In the genomic region with DNA sequence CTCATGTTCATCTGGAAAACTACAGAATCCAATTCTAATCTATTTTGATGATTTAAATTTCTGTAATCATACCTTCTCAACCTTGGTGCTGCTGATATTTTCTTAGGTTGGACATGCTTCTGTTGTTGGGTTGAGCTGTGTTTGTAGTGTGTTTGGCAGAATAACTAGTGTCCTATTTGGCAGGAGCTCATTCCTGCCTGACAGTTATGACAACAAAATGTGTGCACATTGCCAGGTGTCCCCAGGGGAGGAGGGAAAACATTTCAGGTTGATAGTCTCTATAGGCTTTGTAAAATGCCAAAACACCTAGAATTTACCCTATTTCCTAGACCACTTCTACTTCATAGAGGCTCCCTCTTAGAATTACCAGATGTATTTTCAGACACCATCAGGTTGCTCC, we compare ENCODE assay signal across 24 mouse cellular contexts.
DNase-seq lines count a peak whose midpoint lies in the region; ATAC-seq and TF ChIP-seq lines count a peak whose summit lies in the region.
"Had no signal": no experiment of that assay in that cellular context is flagged by ENCODE, and none has a peak within 500 bp of the region (broad histone marks: within the 10 kb centered on the region; RNA-seq: fewer than 3 reads in every experiment).

No protein-coding gene starts in this region.

- H3K36me3 ChIP-seq in liver, adult 2 months (ENCODE audit: control insufficient read depth, insufficient read depth, low read length): no peaks in the 10 kb centered on the region
- no peaks in the 10 kb centered on the region for H3K36me3 ChIP-seq in liver, embryonic 12.5 days
- H3K36me3 ChIP-seq: embryonic facial prominence, embryonic 13.5 days; forebrain, embryonic 12.5 days; hindbrain, embryonic 12.5 days; kidney, embryonic 15.5 days; liver, embryonic 15.5 days; midbrain, embryonic 13.5 days; neural tube, embryonic 12.5 days had no signal

- TF ChIP-seq POLR2A in liver, adult 2 months (IDR thresholded peaks at IDR 0.05; ENCODE audit: extremely low read depth, insufficient read depth, low read length): no peak
- no peak for TF ChIP-seq POLR2A in cerebellum, adult 2 months (IDR thresholded peaks at IDR 0.05; ENCODE audit: borderline replicate concordance, insufficient read depth, low read length)

- H3K9ac ChIP-seq in liver, adult 2 months (ENCODE audit: low read depth, low read length): no peak overlapping the region
- H3K9ac ChIP-seq in liver, embryonic 12.5 days: no peak overlapping the region
- H3K9ac ChIP-seq: embryonic facial prominence, embryonic 13.5 days; forebrain, embryonic 12.5 days; hindbrain, embryonic 12.5 days; kidney, embryonic 15.5 days; liver, embryonic 15.5 days; midbrain, embryonic 13.5 days; neural tube, embryonic 12.5 days had no signal

- H3K27ac ChIP-seq in liver, adult 2 months (replicated peaks; ENCODE audit: insufficient read depth, low read depth, low read length): no peak overlapping the region
- H3K27ac ChIP-seq in liver, embryonic 12.5 days: no peak overlapping the region
- no peak overlapping the region for H3K27ac ChIP-seq in cerebellum, adult 2 months (ENCODE audit: insufficient read depth, low read length)
- H3K27ac ChIP-seq: embryonic facial prominence, embryonic 13.5 days; forebrain, embryonic 12.5 days; gastrocnemius, adult 2 months; hindbrain, embryonic 12.5 days; kidney, embryonic 15.5 days; liver, embryonic 15.5 days; midbrain, embryonic 13.5 days; neural tube, embryonic 12.5 days had no signal

- H3K79me2 ChIP-seq in liver, adult 2 months (ENCODE audit: control insufficient read depth, insufficient read depth, low read length): no peaks in the 10 kb centered on the region

- peak; percentile 21 for DNase-seq in adrenal gland, postnatal 10 days
- DNase-seq in adrenal gland, adult (ENCODE audit: inconsistent age in 2 of 2, low spot score in 1 of 2): no peak
- DNase-seq in liver, adult 2 months (ENCODE audit: extremely low read depth, low read depth, low spot score): peak; percentile 68
- peak; percentile 18 to 68 for DNase-seq in cerebellum, adult 2 months
- DNase-seq in cerebellum, postnatal 36 days: peak; percentile 35 to 44
- no peak for DNase-seq in left cerebral cortex, adult 11 months (ENCODE audit: low spot score)
- DNase-seq: embryo, embryonic 11 days; gastrocnemius, adult 2 months; kidney, postnatal 36 days; lung, postnatal 36 days; right cerebral cortex, postnatal 4 days; thymus, postnatal 25 days had no signal

- H3K4me1 ChIP-seq in liver, adult 2 months (ENCODE audit: control insufficient read depth, insufficient read depth, low read length): no peaks in the 10 kb centered on the region; the same call in 1 of the 2 replicates
- no peaks in the 10 kb centered on the region for H3K4me1 ChIP-seq in liver, embryonic 12.5 days
- peaks cover 3% of the 10 kb centered on the region for H3K4me1 ChIP-seq in cerebellum, adult 2 months (ENCODE audit: control insufficient read depth, insufficient read depth, low read length)
- H3K4me1 ChIP-seq: embryonic facial prominence, embryonic 13.5 days; forebrain, embryonic 12.5 days; hindbrain, embryonic 12.5 days; kidney, embryonic 15.5 days; liver, embryonic 15.5 days; megakaryocyte, embryonic 14.5 days; midbrain, embryonic 13.5 days; neural tube, embryonic 12.5 days had no signal

- no peaks in the 10 kb centered on the region for H3K9me3 ChIP-seq in liver, embryonic 12.5 days (replicated peaks)
- H3K9me3 ChIP-seq: embryonic facial prominence, embryonic 13.5 days; forebrain, embryonic 12.5 days; hindbrain, embryonic 12.5 days; kidney, embryonic 15.5 days; liver, embryonic 15.5 days had no signal

- H3K27me3 ChIP-seq in liver, adult 2 months (ENCODE audit: control insufficient read depth, insufficient read depth, low read length): no peaks in the 10 kb centered on the region
- no peaks in the 10 kb centered on the region for H3K27me3 ChIP-seq in liver, embryonic 12.5 days (replicated peaks)
- H3K27me3 ChIP-seq in cerebellum, adult 2 months (ENCODE audit: control insufficient read depth, insufficient read depth, low read length): no peaks in the 10 kb centered on the region
- H3K27me3 ChIP-seq: embryonic facial prominence, embryonic 13.5 days; forebrain, embryonic 12.5 days; hindbrain, embryonic 12.5 days; kidney, embryonic 15.5 days; liver, embryonic 15.5 days; megakaryocyte, embryonic 14.5 days; midbrain, embryonic 13.5 days; neural tube, embryonic 12.5 days had no signal

- H3K4me2 ChIP-seq in liver, embryonic 12.5 days: no peak overlapping the region
- H3K4me2 ChIP-seq: embryonic facial prominence, embryonic 13.5 days; forebrain, embryonic 12.5 days; hindbrain, embryonic 12.5 days; kidney, embryonic 15.5 days; liver, embryonic 15.5 days; midbrain, embryonic 13.5 days; neural tube, embryonic 12.5 days had no signal

- no peak for ATAC-seq in liver, embryonic 12.5 days
- ATAC-seq: activated CD4-positive, CD25-positive, alpha-beta regulatory T cell, adult 4 months; intestine, postnatal 0 days; midbrain, embryonic 13.5 days had no signal

- H3K4me3 ChIP-seq in liver, adult 2 months (ENCODE audit: insufficient read depth, low read depth, low read length): no peak overlapping the region
- H3K4me3 ChIP-seq in liver, embryonic 12.5 days: no peak overlapping the region
- no peak overlapping the region for H3K4me3 ChIP-seq in cerebellum, adult 2 months (replicated peaks; ENCODE audit: insufficient read depth, low read depth, low read length)
- H3K4me3 ChIP-seq: embryonic facial prominence, embryonic 13.5 days; erythroblast, embryonic 14.5 days; forebrain, embryonic 12.5 days; gastrocnemius, adult 2 months; hindbrain, embryonic 12.5 days; kidney, embryonic 15.5 days; liver, embryonic 15.5 days; megakaryocyte, embryonic 14.5 days; midbrain, embryonic 13.5 days; neural tube, embryonic 12.5 days had no signal

- no peak for TF ChIP-seq CTCF in liver, adult 2 months (IDR thresholded peaks at IDR 0.05; ENCODE audit: low read depth, low read length)
- TF ChIP-seq CTCF in cerebellum, adult 2 months (IDR thresholded peaks at IDR 0.05; ENCODE audit: borderline replicate concordance, insufficient read depth, low read depth, low read length): no peak

Comparison
In these comparisons a context has a peak if more than half of its experiments do, and no peak if none do; other contexts are left out.
1. DNase-seq: peak in adrenal gland, postnatal 10 days (single experiment), liver, adult 2 months (single experiment), cerebellum, adult 2 months (2 of 2) and cerebellum, postnatal 36 days (2 of 2); none in adrenal gland, adult (0 of 2) and left cerebral cortex, adult 11 months (single experiment).